Mouse (Mus musculus) MEL (cell line): ENCODE data around the gene Hist2h2aa1. TPM values are rescaled to one million over a fixed set of nuclear protein-coding genes. Genes with fewer than 3 reads are reported as not detected.

Experiments
- DNase-seq: peaks from one replicate; pipeline ENCODE4 v3.0.0; 2011; ENCODE audit warnings: low read depth, low spot score
- H3K27ac ChIP-seq: 2 replicates; pipeline ENCODE4 v1.5.1; 2012; ENCODE audit warnings: low read depth, mild to moderate bottlenecking, control low read depth, low read length, moderate library complexity; ENCODE audit not compliant: control insufficient read depth
- H3K27me3 ChIP-seq, 2 experiments: fragments of 150-350 bp in 1 of 2; sonication (generic) in 1 of 2; 2 replicates each; pipeline ENCODE4 v1.6.1; 2012; ENCODE audit warnings: low read length in 2 of 2, mild to moderate bottlenecking in 2 of 2, improper control_type of control experiment in 1 of 2, moderate library complexity in 1 of 2; ENCODE audit not compliant: insufficient read depth in 2 of 2, control insufficient read depth in 1 of 2
- H3K36me3 ChIP-seq, 2 experiments: 2 replicates each; pipeline ENCODE4 v1.6.1; 2012 to 2014; ENCODE audit warnings: low read length in 2 of 2, improper control_type of control experiment in 1 of 2, inconsistent platforms in 1 of 2, mild to moderate bottlenecking in 1 of 2; ENCODE audit not compliant: insufficient read depth in 2 of 2, control insufficient read depth in 1 of 2
- H3K4me1 ChIP-seq, 2 experiments: fragments of 150-350 bp in 1 of 2; sonication (generic) in 1 of 2; 2 replicates each; pipeline ENCODE4 v1.6.1; 2012; ENCODE audit warnings: low read length in 2 of 2, improper control_type of control experiment in 1 of 2, mild to moderate bottlenecking in 1 of 2; ENCODE audit not compliant: insufficient read depth in 2 of 2, control insufficient read depth in 1 of 2
- H3K4me3 ChIP-seq, 2 experiments: fragments of 150-350 bp in 1 of 2; sonication (generic) in 1 of 2; 2 replicates each; pipeline ENCODE4 v1.5.1; 2012; ENCODE audit warnings: low read depth in 2 of 2, low read length in 2 of 2, mild to moderate bottlenecking in 2 of 2, moderate library complexity in 2 of 2, control low read depth in 1 of 2, improper control_type of control experiment in 1 of 2; ENCODE audit not compliant: control insufficient read depth in 1 of 2, insufficient read depth in 1 of 2
- H3K79me2 ChIP-seq: 2 replicates; pipeline ENCODE4 v1.6.1; 2012; ENCODE audit warnings: mild to moderate bottlenecking, low read length, moderate library complexity; ENCODE audit not compliant: control insufficient read depth, poor library complexity, insufficient read depth
- H3K9ac ChIP-seq: 2 replicates; pipeline ENCODE4 v1.6.1; 2012; ENCODE audit warnings: low read depth, mild to moderate bottlenecking, control low read depth, low read length, moderate library complexity; ENCODE audit not compliant: control insufficient read depth, poor library complexity, severe bottlenecking
- H3K9me3 ChIP-seq: fragments of 150-350 bp; sonication (generic); replicated peaks from 2 replicates; pipeline ENCODE4 v1.6.1; 2012; ENCODE audit warnings: mild to moderate bottlenecking, low read length, improper control_type of control experiment, moderate library complexity; ENCODE audit not compliant: insufficient read depth
- BHLHE40 ChIP-seq: IDR thresholded peaks from 2 replicates; pipeline ENCODE4 v1.6.1; 2012; ENCODE audit warnings: low read depth, mild to moderate bottlenecking, inconsistent platforms, low read length, improper control_type of control experiment, borderline replicate concordance
- CHD1 ChIP-seq: IDR thresholded peaks from 2 replicates; pipeline ENCODE4 v1.6.1; 2012; ENCODE audit warnings: low read depth, mild to moderate bottlenecking, inconsistent platforms, low read length, improper control_type of control experiment
- CHD2 ChIP-seq: IDR thresholded peaks from 2 replicates; pipeline ENCODE4 v1.6.1; 2011; ENCODE audit warnings: low read length, improper control_type of control experiment
- CTCF ChIP-seq, 3 experiments: IDR thresholded peaks in 2 of 3; conservative IDR thresholded peaks in 1 of 3; 2 replicates each; pipeline ENCODE4 v1.5.1; 2011 to 2012; ENCODE audit warnings: low read length in 3 of 3, low read depth in 2 of 3, mild to moderate bottlenecking in 2 of 3, improper control_type of control experiment in 1 of 3, inconsistent platforms in 1 of 3, mixed read lengths in 1 of 3, moderate library complexity in 1 of 3; ENCODE audit not compliant: control insufficient read depth in 1 of 3, insufficient read depth in 1 of 3, poor library complexity in 1 of 3, severe bottlenecking in 1 of 3
- ELF1 ChIP-seq: IDR thresholded peaks from 2 replicates; pipeline ENCODE4 v1.6.1; 2014; ENCODE audit warnings: low read depth, mild to moderate bottlenecking, inconsistent platforms, low read length, improper control_type of control experiment, moderate library complexity
- EP300 ChIP-seq, 2 experiments: IDR thresholded peaks; 2 replicates each; pipeline ENCODE4 v1.6.1; 2011; ENCODE audit warnings: improper control_type of control experiment in 2 of 2, low read length in 2 of 2, low read depth in 1 of 2, mild to moderate bottlenecking in 1 of 2
- ETS1 ChIP-seq: IDR thresholded peaks from 2 replicates; pipeline ENCODE4 v1.6.1; 2012; ENCODE audit warnings: low read depth, mild to moderate bottlenecking, inconsistent platforms, low read length, improper control_type of control experiment, moderate library complexity
- GABPA ChIP-seq: IDR thresholded peaks from 2 replicates; pipeline ENCODE4 v1.6.1; 2012; ENCODE audit warnings: low read depth, mild to moderate bottlenecking, inconsistent platforms, low read length, improper control_type of control experiment, moderate library complexity
- MAFK ChIP-seq: IDR thresholded peaks from 2 replicates; pipeline ENCODE4 v1.6.1; 2011; ENCODE audit warnings: low read depth, mild to moderate bottlenecking, low read length, improper control_type of control experiment, borderline replicate concordance
- MAX ChIP-seq: IDR thresholded peaks from 2 replicates; pipeline ENCODE4 v1.6.1; 2011; ENCODE audit warnings: low read length, improper control_type of control experiment
- MEF2A ChIP-seq: IDR thresholded peaks from 2 replicates; pipeline ENCODE4 v1.6.1; 2014; ENCODE audit warnings: low read depth, mild to moderate bottlenecking, inconsistent platforms, low read length, improper control_type of control experiment; ENCODE audit not compliant: poor library complexity, insufficient replicate concordance, severe bottlenecking; ENCODE audit errors: extremely low read depth
- MXI1 ChIP-seq: IDR thresholded peaks from 2 replicates; pipeline ENCODE4 v1.6.1; 2011; ENCODE audit warnings: mild to moderate bottlenecking, low read depth, low read length, improper control_type of control experiment
- MYC ChIP-seq: IDR thresholded peaks from 2 replicates; pipeline ENCODE4 v1.6.1; 2011; ENCODE audit warnings: low read depth, mild to moderate bottlenecking, low read length, improper control_type of control experiment, moderate library complexity
- NELFE ChIP-seq: IDR thresholded peaks from 2 replicates; pipeline ENCODE4 v1.6.1; 2011; ENCODE audit warnings: low read depth, low read length, improper control_type of control experiment
- NRF1 ChIP-seq: IDR thresholded peaks from 2 replicates; pipeline ENCODE4 v1.6.1; 2014; ENCODE audit warnings: low read depth, mild to moderate bottlenecking, inconsistent platforms, low read length, improper control_type of control experiment, moderate library complexity; ENCODE audit not compliant: poor library complexity, insufficient read depth, severe bottlenecking
- POLR2A ChIP-seq, 2 experiments: IDR thresholded peaks; 2 replicates each; pipeline ENCODE4 v1.6.1; 2011 to 2012; ENCODE audit warnings: low read length in 2 of 2, mild to moderate bottlenecking in 2 of 2, control low read depth in 1 of 2, improper control_type of control experiment in 1 of 2, low read depth in 1 of 2, moderate library complexity in 1 of 2; ENCODE audit not compliant: control insufficient read depth in 1 of 2, insufficient read depth in 1 of 2, poor library complexity in 1 of 2
- POLR2AphosphoS2 ChIP-seq: IDR thresholded peaks from 2 replicates; pipeline ENCODE4 v1.6.1; 2011; ENCODE audit warnings: low read length, improper control_type of control experiment
- POLR2AphosphoS5 ChIP-seq: IDR thresholded peaks from 2 replicates; pipeline ENCODE4 v1.6.1; 2012; ENCODE audit warnings: low read depth, borderline replicate concordance, mild to moderate bottlenecking, inconsistent platforms, low read length, moderate library complexity, mixed read lengths
- RAD21 ChIP-seq: IDR thresholded peaks from 2 replicates; pipeline ENCODE4 v1.6.1; 2011; ENCODE audit warnings: mild to moderate bottlenecking, low read depth, low read length, improper control_type of control experiment
- RCOR1 ChIP-seq: IDR thresholded peaks from 2 replicates; pipeline ENCODE4 v1.6.1; 2012; ENCODE audit warnings: low read depth, mild to moderate bottlenecking, inconsistent platforms, low read length, improper control_type of control experiment
- SIN3A ChIP-seq: IDR thresholded peaks from 2 replicates; pipeline ENCODE4 v1.6.1; 2012; ENCODE audit warnings: low read length, improper control_type of control experiment, inconsistent platforms
- SMC3 ChIP-seq: IDR thresholded peaks from 2 replicates; pipeline ENCODE4 v1.6.1; 2011; ENCODE audit warnings: low read depth, low read length, improper control_type of control experiment
- TAL1 ChIP-seq: IDR thresholded peaks from 2 replicates; pipeline ENCODE4 v1.6.1; 2012; ENCODE audit warnings: mild to moderate bottlenecking, inconsistent platforms, low read length, moderate library complexity, mixed read lengths
- TBP ChIP-seq: IDR thresholded peaks from 2 replicates; pipeline ENCODE4 v1.8.0; 2011; ENCODE audit warnings: low read depth, low read length, improper control_type of control experiment
- TCF12 ChIP-seq: IDR thresholded peaks from 2 replicates; pipeline ENCODE4 v1.6.1; 2014; ENCODE audit warnings: low read depth, mild to moderate bottlenecking, inconsistent platforms, low read length, improper control_type of control experiment, moderate library complexity
- UBTF ChIP-seq: IDR thresholded peaks from 2 replicates; pipeline ENCODE4 v1.6.1; 2012; ENCODE audit warnings: low read depth, mild to moderate bottlenecking, inconsistent platforms, low read length, improper control_type of control experiment, moderate library complexity, borderline replicate concordance; ENCODE audit not compliant: insufficient read depth
- USF1 ChIP-seq: IDR thresholded peaks from 2 replicates; pipeline ENCODE4 v1.6.1; 2014; ENCODE audit warnings: low read depth, mild to moderate bottlenecking, inconsistent platforms, low read length, improper control_type of control experiment, moderate library complexity
- USF2 ChIP-seq, 2 experiments: IDR thresholded peaks; 2 replicates each; pipeline ENCODE4 v1.6.1; 2011 to 2012; ENCODE audit warnings: improper control_type of control experiment in 2 of 2, low read length in 2 of 2, borderline replicate concordance in 1 of 2, inconsistent platforms in 1 of 2, low read depth in 1 of 2, mild to moderate bottlenecking in 1 of 2; ENCODE audit not compliant: insufficient read depth in 1 of 2
- ZC3H11A ChIP-seq: IDR thresholded peaks from 2 replicates; pipeline ENCODE4 v1.6.1; 2012; ENCODE audit warnings: low read depth, mild to moderate bottlenecking, inconsistent platforms, low read length, improper control_type of control experiment
- ZKSCAN1 ChIP-seq: IDR thresholded peaks from 2 replicates; pipeline ENCODE4 v1.6.1; 2012; ENCODE audit warnings: low read depth, mild to moderate bottlenecking, inconsistent platforms, low read length, improper control_type of control experiment, moderate library complexity
- ZMIZ1 ChIP-seq: IDR thresholded peaks from 2 replicates; pipeline ENCODE4 v1.6.1; 2012; ENCODE audit warnings: low read depth, mild to moderate bottlenecking, inconsistent platforms, low read length, improper control_type of control experiment, moderate library complexity
- ZNF384 ChIP-seq: IDR thresholded peaks from 2 replicates; pipeline ENCODE4 v1.6.1; 2012; ENCODE audit warnings: low read depth, mild to moderate bottlenecking, inconsistent platforms, low read length, improper control_type of control experiment
- polyA plus RNA-seq, 2 experiments: library from polyadenylated mRNA; stranded (reverse) in 1 of 2; unstranded in 1 of 2; fragments of >175 nt in 1 of 2; fragments of >200 nt in 1 of 2; gene quantifications; 2 replicates each; pipeline versions ENCODE4 v1.2.1 to v1.2.4; 2012; ENCODE audit warnings: low replicate concordance in 2 of 2, low read depth in 1 of 2; ENCODE audit not compliant: insufficient read length in 2 of 2, insufficient read depth in 1 of 2, missing spikeins in 1 of 2
- total RNA-seq: library from RNA; depleted of rRNA; stranded (reverse); fragments of 300-350 nt; gene quantifications from 2 replicates; pipeline ENCODE4 v1.2.3, GENCODE M21; 2012

Hist2h2aa1 gene
- total and polyA plus RNA-seq, 3 experiments: 1.5 to 3,456 TPM; not detected in 1

DNA sequence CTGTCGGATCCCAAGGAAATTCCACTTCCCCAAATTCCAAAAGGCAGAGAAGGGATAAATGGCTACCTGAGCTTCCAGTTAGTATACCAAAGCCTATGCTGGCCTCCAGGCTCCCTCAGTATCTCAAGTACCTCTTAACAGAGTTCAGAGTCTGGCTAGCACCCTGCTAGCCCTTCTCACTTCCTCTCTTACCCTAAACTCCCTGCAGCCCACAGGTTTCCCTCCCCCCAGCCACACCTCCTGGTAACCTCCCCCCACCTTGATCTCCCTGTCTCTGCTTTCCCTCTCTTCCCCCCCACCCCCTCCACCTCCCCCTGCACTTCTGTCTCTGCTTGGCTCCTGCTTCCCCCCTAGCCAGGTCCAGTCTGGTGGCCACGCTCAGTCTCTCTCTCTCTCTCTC is 45.6 kb upstream of the Hist2h2aa1 start (continued):
- no peak for TF ChIP-seq MXI1
- TF ChIP-seq MAFK: no peak
- peak in 1 of 2 experiments; percentile 23; a peak in 2 of 4 replicates for TF ChIP-seq EP300 (IDR thresholded peaks at IDR 0.05; ENCODE audit: low read depth in 1 of 2, low read length in 2 of 2)

GRCm38 (mm10) chr3:96207819-96208218 is 37.5 kb upstream of the Hist2h2aa1 start:
- Histone ChIP-seq H3K27ac (no peak overlapping the region), H3K9ac (no peak overlapping the region), H3K27me3 (peaks cover 24 to 47% of the 10 kb centered on the region in 2 experiments), H3K9me3 (no peaks in the 10 kb centered on the region), H3K4me1 (no peaks in the 10 kb centered on the region), H3K4me3 (no peak overlapping the region), H3K36me3 (no peaks in the 10 kb centered on the region), H3K79me2 (no peaks in the 10 kb centered on the region)
- no peak for TF ChIP-seq TAL1
- no peak for TF ChIP-seq ZKSCAN1
- no peak for TF ChIP-seq ZMIZ1
- TF ChIP-seq BHLHE40: no peak
- no peak for TF ChIP-seq CHD1
- TF ChIP-seq POLR2AphosphoS5: no peak
- no peak for TF ChIP-seq USF2 (IDR thresholded peaks at IDR 0.05; ENCODE audit: borderline replicate concordance in 1 of 2, insufficient read depth in 1 of 2, low read depth in 1 of 2, low read length in 2 of 2)
- TF ChIP-seq CHD2: no peak
- TF ChIP-seq UBTF: no peak
- no peak for TF ChIP-seq ZNF384
- TF ChIP-seq MAFK: no peak
- TF ChIP-seq RCOR1: no peak
- no peak for TF ChIP-seq SIN3A
- no peak for TF ChIP-seq NRF1
- peak; percentile 49 for TF ChIP-seq ZC3H11A
- no peak for TF ChIP-seq MAX
- no peak for TF ChIP-seq ELF1
- TF ChIP-seq MYC: no peak
- TF ChIP-seq TCF12: no peak
- no peak for TF ChIP-seq USF1
- TF ChIP-seq RAD21: peak; percentile 63
- TF ChIP-seq EP300 (IDR thresholded peaks at IDR 0.05; ENCODE audit: low read depth in 1 of 2, low read length in 2 of 2): no peak
- no peak for TF ChIP-seq POLR2AphosphoS2
- TF ChIP-seq NELFE: no peak
- TF ChIP-seq SMC3: peak; percentile 44; the same call in 1 of the 2 replicates
- no peak for TF ChIP-seq POLR2A (IDR thresholded peaks at IDR 0.05; ENCODE audit: control insufficient read depth in 1 of 2, insufficient read depth in 1 of 2, low read depth in 1 of 2, low read length in 2 of 2, poor library complexity in 1 of 2)
- no peak for TF ChIP-seq TBP
- peak in 1 of 3 experiments; percentile 54; a peak in 2 of 6 replicates for TF ChIP-seq CTCF (IDR thresholded peaks at IDR 0.05 in 2 of 3, conservative IDR thresholded peaks at IDR 0.05 in 1 of 3; ENCODE audit: control insufficient read depth in 1 of 3, insufficient read depth in 1 of 3, low read depth in 2 of 3, low read length in 3 of 3, poor library complexity in 1 of 3, severe bottlenecking in 1 of 3)
- TF ChIP-seq MEF2A: no peak
- TF ChIP-seq ETS1: no peak
- TF ChIP-seq GABPA: no peak
- peak; percentile 38 for DNase-seq
